Mouse (Mus musculus) liver, postnatal 0 days (tissue): ENCODE measurements around the gene Caln1. TPM values are rescaled to one million over a fixed set of nuclear protein-coding genes. Genes with fewer than 3 reads are reported as not detected.
"Not testable (repeated sequence)": the region's sequence is repeated elsewhere in the genome, so short reads cannot be mapped to it uniquely, and the experiment has no call there.

ENCODE experiments used
- ATAC-seq: fragments of 200-750 bp; cut with Nextera tagmentation; 2 replicates; pipeline ENCODE4 v1.8.0; 2017; ENCODE audit warnings: mild to moderate bottlenecking, moderate library complexity
- DNase-seq: peaks from one replicate; pipeline ENCODE4 v3.0.0-alpha.2; 2016
- H3K27ac ChIP-seq: fragments of 300-500 bp; sonication (generic); 2 replicates; pipeline ENCODE4 v1.5.1; 2014; ENCODE audit warnings: antibody characterized with exemption, moderate library complexity, mild to moderate bottlenecking, low read depth
- H3K27me3 ChIP-seq: fragments of 300-500 bp; sonication (generic); 2 replicates; pipeline ENCODE4 v1.6.1; 2014; ENCODE audit warnings: low read length, control low read depth, mixed read lengths; ENCODE audit not compliant: insufficient read depth
- H3K36me3 ChIP-seq: fragments of 300-500 bp; sonication (generic); replicated peaks from 2 replicates; pipeline ENCODE4 v1.6.1; 2014; ENCODE audit warnings: mild to moderate bottlenecking, control low read depth, low read length, moderate library complexity, mixed read lengths; ENCODE audit not compliant: insufficient read depth
- H3K4me1 ChIP-seq: fragments of 300-500 bp; sonication (generic); 2 replicates; pipeline ENCODE4 v1.6.1; 2014; ENCODE audit warnings: antibody characterized with exemption, mild to moderate bottlenecking, control low read depth; ENCODE audit not compliant: insufficient read depth
- H3K4me2 ChIP-seq: fragments of 300-500 bp; sonication (generic); 2 replicates; pipeline ENCODE4 v1.6.1; 2014; ENCODE audit warnings: low read depth, mild to moderate bottlenecking, low read length, moderate library complexity, mixed read lengths
- H3K4me3 ChIP-seq: fragments of 300-500 bp; sonication (generic); 2 replicates; pipeline ENCODE4 v1.5.1; 2014; ENCODE audit warnings: low read depth, low read length
- H3K9ac ChIP-seq: fragments of 300-500 bp; sonication (generic); replicated peaks from 2 replicates; pipeline ENCODE4 v1.6.1; 2014; ENCODE audit warnings: mild to moderate bottlenecking, moderate library complexity
- H3K9me3 ChIP-seq: fragments of 300-500 bp; sonication (generic); 2 replicates; pipeline ENCODE4 v1.6.1; 2016; ENCODE audit warnings: mild to moderate bottlenecking, control low read depth, low read length, mixed read lengths
- CTCF ChIP-seq: sonication (generic); IDR thresholded peaks from 2 replicates; pipeline ENCODE4 v1.5.1; 2016; ENCODE audit warnings: antibody characterized with exemption, low read depth
- EP300 ChIP-seq: IDR thresholded peaks from 2 replicates; pipeline ENCODE4 v1.6.1; 2016; ENCODE audit warnings: antibody characterized with exemption, low read depth, mild to moderate bottlenecking
- WGBS: fragments of 180-500 bp; shearing (Covaris S2); extraction: QIAGEN DNeasy Blood & Tissue Kit; methylation state at CpG from one replicate; pipeline ENCODE4 v1.1.7; 2014; ENCODE audit not compliant: insufficient replicate concordance; 5-methylcytosine and 5-hydroxymethylcytosine counted together
- polyA plus RNA-seq: library from polyadenylated mRNA; unstranded; fragments of >200 nt; fragmentation: Nextera tagmentation; extraction: Ambion mirVana; gene quantifications from 2 replicates; pipeline ENCODE4 v1.2.1, GENCODE M21; 2015

Caln1 gene
- polyA plus RNA-seq, 1 experiment from 2014 or later: 3.0 TPM

DNA sequence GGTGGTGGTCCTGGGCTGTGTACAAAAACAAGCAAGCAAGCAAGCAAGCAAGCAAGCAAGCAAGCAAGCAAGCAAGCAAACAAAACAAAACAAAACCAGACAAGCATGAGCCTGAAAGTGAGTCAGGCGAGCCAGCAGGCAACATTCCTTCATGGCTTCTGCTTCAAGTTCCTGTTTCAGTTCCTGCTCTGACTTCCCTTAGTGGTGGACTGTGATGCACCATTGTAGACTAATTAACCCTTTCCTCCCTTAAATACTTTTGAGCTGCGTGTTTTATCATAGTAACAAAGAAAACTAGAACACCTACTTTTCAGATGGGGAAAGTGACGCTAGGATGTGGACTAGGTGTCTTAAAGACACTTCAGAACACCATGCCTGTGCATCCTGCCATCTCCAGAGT is 244.4 kb downstream of the Caln1 start:
- ATAC-seq: no peak

DNA sequence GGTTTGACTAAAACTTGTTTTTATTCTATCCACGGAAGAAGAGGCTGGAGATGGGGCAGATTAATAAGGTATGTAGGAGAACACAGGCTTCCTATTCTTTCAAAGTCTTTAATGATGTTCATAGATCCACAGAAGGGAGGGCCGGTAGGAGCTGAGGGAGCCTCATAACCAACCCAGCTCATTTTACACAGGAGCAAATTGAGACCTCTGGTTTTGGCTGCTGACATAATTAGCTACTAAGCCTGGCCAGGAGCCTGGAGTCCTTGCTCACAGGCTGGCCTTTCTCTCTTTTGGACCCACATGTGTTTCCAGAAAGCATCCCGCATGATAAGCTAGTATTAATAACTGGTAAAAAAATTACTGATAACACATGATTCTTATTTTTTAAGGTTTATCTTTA is 245.0 kb downstream of the Caln1 start:
- DNase-seq: no peak
- H3K4me3 ChIP-seq: no peak overlapping the region
- no peak overlapping the region for H3K27ac ChIP-seq
- peaks cover 2% of the 10 kb centered on the region; the same call in 1 of the 2 replicates for H3K9me3 ChIP-seq
- no peak for TF ChIP-seq CTCF
- no peak for TF ChIP-seq EP300
- H3K27me3 ChIP-seq: no peaks in the 10 kb centered on the region
- 76% methylated on average over 3 of the region's 3 CpGs for WGBS
- no peaks in the 10 kb centered on the region for H3K4me1 ChIP-seq
- no peaks in the 10 kb centered on the region for H3K36me3 ChIP-seq
- no peak overlapping the region for H3K9ac ChIP-seq
- ATAC-seq: no peak
- H3K4me2 ChIP-seq: no peak overlapping the region

More for the DNA sequence above, 244.4 kb downstream of the Caln1 start:
- Histone ChIP-seq H3K9me3 (peaks cover 2% of the 10 kb centered on the region; the same call in 1 of the 2 replicates), H3K4me1 (no peaks in the 10 kb centered on the region), H3K36me3 (no peaks in the 10 kb centered on the region), H3K4me3 (no peak overlapping the region), H3K27me3 (no peaks in the 10 kb centered on the region), H3K4me2 (no peak overlapping the region), H3K9ac (no peak overlapping the region), H3K27ac (no peak overlapping the region)
- no peak for DNase-seq
- WGBS: 59% methylated on average over 3 of the region's 3 CpGs
- TF ChIP-seq CTCF: no peak
- no peak for TF ChIP-seq EP300

- ATAC-seq (no peak), DNase-seq (no peak)
- H3K27ac ChIP-seq: no peak overlapping the region
- H3K27me3 ChIP-seq: no peaks in the 10 kb centered on the region
- no peaks in the 10 kb centered on the region; the same call in 1 of the 2 replicates for H3K9me3 ChIP-seq
- no peak overlapping the region for H3K4me2 ChIP-seq
- 82% methylated on average over 7 of the region's 7 CpGs for WGBS
- no peak overlapping the region for H3K4me3 ChIP-seq
- no peak overlapping the region for H3K9ac ChIP-seq
- no peaks in the 10 kb centered on the region for H3K4me1 ChIP-seq
- TF ChIP-seq CTCF (no peak), EP300 (no peak)
- H3K36me3 ChIP-seq: no peaks in the 10 kb centered on the region
These were observed 250.8 kb downstream of the Caln1 start for GRCm38 (mm10) chr5:130620060-130620459.

- Histone ChIP-seq H3K27ac (no peak overlapping the region), H3K4me3 (no peak overlapping the region), H3K9me3 (no peaks in the 10 kb centered on the region; the same call in 1 of the 2 replicates), H3K36me3 (no peaks in the 10 kb centered on the region), H3K4me2 (no peak overlapping the region), H3K4me1 (no peaks in the 10 kb centered on the region), H3K9ac (no peak overlapping the region), H3K27me3 (no peaks in the 10 kb centered on the region)
- WGBS: 61% methylated on average over 5 of the region's 5 CpGs
- no peak for TF ChIP-seq CTCF
- TF ChIP-seq EP300: no peak
- ATAC-seq (no peak), DNase-seq (no peak)
These were observed 254.0 kb downstream of the Caln1 start for GRCm38 (mm10) chr5:130623206-130623605.

- DNase-seq: no peak
- no peak for TF ChIP-seq CTCF
- Histone ChIP-seq H3K36me3 (no peaks in the 10 kb centered on the region), H3K27ac (no peak overlapping the region), H3K27me3 (no peaks in the 10 kb centered on the region), H3K4me2 (no peak overlapping the region), H3K4me1 (no peaks in the 10 kb centered on the region), H3K9me3 (no peaks in the 10 kb centered on the region; the same call in 1 of the 2 replicates), H3K4me3 (no peak overlapping the region), H3K9ac (no peak overlapping the region)
- 90% methylated on average over 2 of the region's 2 CpGs for WGBS
- ATAC-seq: no peak
These were observed 258.5 kb downstream of the Caln1 start for GRCm38 (mm10) chr5:130627800-130628199.

GRCm38 (mm10) chr5:130635397-130635796 is 266.1 kb downstream of the Caln1 start:
- Histone ChIP-seq H3K9ac (no peak overlapping the region), H3K4me2 (no peak overlapping the region), H3K36me3 (no peaks in the 10 kb centered on the region), H3K9me3 (no peaks in the 10 kb centered on the region; the same call in 1 of the 2 replicates), H3K27me3 (no peaks in the 10 kb centered on the region), H3K27ac (no peak overlapping the region), H3K4me3 (no peak overlapping the region), H3K4me1 (no peaks in the 10 kb centered on the region)
- ATAC-seq (no peak), DNase-seq (no peak)
- TF ChIP-seq CTCF (no peak), EP300 (no peak)
- WGBS: 68% methylated on average over 2 of the region's 2 CpGs

GRCm38 (mm10) chr5:130641881-130642280 is 272.6 kb downstream of the Caln1 start:
- Histone ChIP-seq H3K4me2 (no peak overlapping the region), H3K4me3 (no peak overlapping the region), H3K36me3 (no peaks in the 10 kb centered on the region), H3K27ac (no peak overlapping the region), H3K9ac (no peak overlapping the region), H3K4me1 (no peaks in the 10 kb centered on the region), H3K9me3 (no peaks in the 10 kb centered on the region), H3K27me3 (no peaks in the 10 kb centered on the region)
- ATAC-seq (no peak), DNase-seq (no peak)
- 52% methylated on average over 2 of the region's 2 CpGs for WGBS
- TF ChIP-seq CTCF (no peak), EP300 (no peak)

DNA sequence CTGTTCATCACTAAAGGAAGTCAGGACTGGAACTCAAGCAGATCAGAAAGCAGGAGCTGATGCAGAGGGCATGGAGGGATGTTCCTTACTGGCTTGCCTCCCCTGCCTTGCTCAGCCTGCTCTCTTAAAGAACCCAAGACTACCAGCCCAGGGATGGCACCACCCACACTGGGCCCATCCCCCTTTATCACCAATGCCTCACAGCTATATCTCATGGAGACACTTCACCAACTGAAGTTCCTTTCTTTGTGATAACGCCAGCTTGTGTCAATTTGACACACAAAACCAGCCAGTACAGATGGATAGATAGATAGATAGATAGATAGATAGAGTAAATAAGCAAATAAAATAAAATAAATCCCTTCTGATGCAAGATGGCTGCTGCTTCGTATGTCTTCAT is 276.9 kb downstream of the Caln1 start:
- not testable (repeated sequence) for H3K4me2 ChIP-seq, H3K27ac ChIP-seq, H3K4me1 ChIP-seq, DNase-seq, H3K4me3 ChIP-seq, H3K9me3 ChIP-seq, H3K27me3 ChIP-seq, ATAC-seq, H3K9ac ChIP-seq, H3K36me3 ChIP-seq
- WGBS: 57% methylated on average over 2 of the region's 2 CpGs
